ENCODE assay signal across 7 mouse cellular contexts in genomic region chr9:102636553-102636952, GRCm38 (mm10). TPM values are rescaled to one million over a fixed set of nuclear protein-coding genes. Genes with fewer than 3 reads are reported as not detected.
DNase-seq lines count a peak whose midpoint lies in the region; ATAC-seq and TF ChIP-seq lines count a peak whose summit lies in the region.

No protein-coding gene starts in this region.

- H3K4me1 ChIP-seq in CH12.LX (ENCODE audit: control insufficient read depth in 1 of 2, insufficient read depth in 2 of 2), result peaks cover 2 to 12% of the 10 kb centered on the region in 2 experiments; a peak in 2 of 4 replicates
- H3K4me1 ChIP-seq in forebrain, embryonic 13.5 days, result peaks cover 4% of the 10 kb centered on the region; the same call in 1 of the 2 replicates
- peaks cover 40% of the 10 kb centered on the region for H3K4me1 ChIP-seq in lung, embryonic 16.5 days (replicated peaks; ENCODE audit: control insufficient read depth, insufficient read depth, low read length)

- peak; percentile 92 for TF ChIP-seq RAD21 in CH12.LX (IDR thresholded peaks at IDR 0.05; ENCODE audit: low read depth, low read length)

- in situ Hi-C loops in CH12.LX (cut with MboI; ENCODE audit: low pct_ligation_motif_present, low pct_unique_long_range_greater_than_20kb, low sequenced_read_pairs), result loop anchor here (5.0 to 10.0 kb wide), 2 partner anchors 141 to 238 kb away; no protein-coding TSS in a partner anchor

- peaks cover 0 to 21% of the 10 kb centered on the region in 2 experiments for H3K36me3 ChIP-seq in CH12.LX (replicated peaks in 1 of 2; ENCODE audit: control insufficient read depth in 1 of 2, insufficient read depth in 1 of 2, low read length in 1 of 2)
- H3K36me3 ChIP-seq in forebrain, embryonic 13.5 days (ENCODE audit: poor library complexity, severe bottlenecking), result peaks cover 23% of the 10 kb centered on the region; the same call in 1 of the 2 replicates
- no peaks in the 10 kb centered on the region for H3K36me3 ChIP-seq in lung, embryonic 16.5 days (ENCODE audit: control insufficient read depth, insufficient read depth, low read length)

- peak; percentile 58 to 94; a peak in 3 of 4 replicates for TF ChIP-seq CTCF in CH12.LX (conservative IDR thresholded peaks at IDR 0.05 in 1 of 2, IDR thresholded peaks at IDR 0.05 in 1 of 2; ENCODE audit: low read depth in 2 of 2, low read length in 2 of 2)

- no peak overlapping the region for H3K27ac ChIP-seq in CH12.LX (ENCODE audit: insufficient read depth, low read depth)
- 0 out of 2 replicates have a peak overlapping the region, but pooled peaks have one; percentile 31 for H3K27ac ChIP-seq in forebrain, embryonic 13.5 days
- peak overlapping the region; percentile 20; the same call in 1 of the 2 replicates for H3K27ac ChIP-seq in lung, embryonic 16.5 days (ENCODE audit: low read length)

- TF ChIP-seq POLR2A in CH12.LX (IDR thresholded peaks at IDR 0.05; ENCODE audit: low read depth, low read length), result no peak

- no peak overlapping the region for H3K4me2 ChIP-seq in CH12.LX (ENCODE audit: insufficient read depth, low read depth, poor library complexity, severe bottlenecking)
- no peak overlapping the region for H3K4me2 ChIP-seq in forebrain, embryonic 13.5 days
- H3K4me2 ChIP-seq in lung, embryonic 16.5 days (ENCODE audit: low read depth, low read length), result no peak overlapping the region

- dilution Hi-C loops in CH12.LX (cut with MboI; ENCODE audit: extremely low pct_ligation_motif_present, extremely low pct_unique_long_range_greater_than_20kb, low sequenced_read_pairs), result no loop called here

- H3K9me3 ChIP-seq in CH12.LX (replicated peaks; ENCODE audit: low read length), result no peaks in the 10 kb centered on the region
- H3K9me3 ChIP-seq in forebrain, embryonic 13.5 days (replicated peaks), result no peaks in the 10 kb centered on the region
- no peaks in the 10 kb centered on the region for H3K9me3 ChIP-seq in lung, embryonic 16.5 days (ENCODE audit: control insufficient read depth, low read length)

- peak; percentile 68 for DNase-seq in A20 (ENCODE audit: low read depth, low spot score)
- DNase-seq in CH12.LX (ENCODE audit: extremely low read depth), result peak; percentile 58
- peak; percentile 37 for DNase-seq in c-Kit-positive CD71-positive TER-119-positive erythroid progenitor cells, embryonic 14.5 days (ENCODE audit: low spot score)
- peak; percentile 79 for DNase-seq in kidney, adult 9 months
- peak; percentile 52 for DNase-seq in retina, adult 2 months (ENCODE audit: low read depth, low spot score)

- no peak for TF ChIP-seq EP300 in CH12.LX (IDR thresholded peaks at IDR 0.05; ENCODE audit: low read length)

- H3K4me3 ChIP-seq in CH12.LX (replicated peaks in 1 of 3; ENCODE audit: low read depth in 2 of 3, low read length in 2 of 3, poor library complexity in 1 of 3), result no peak overlapping the region
- H3K4me3 ChIP-seq in forebrain, embryonic 13.5 days, result no peak overlapping the region
- H3K4me3 ChIP-seq in lung, embryonic 16.5 days (ENCODE audit: low read length), result no peak overlapping the region

- no peak overlapping the region for H3K9ac ChIP-seq in CH12.LX (ENCODE audit: insufficient read depth, low read depth)
- no peak overlapping the region for H3K9ac ChIP-seq in forebrain, embryonic 13.5 days
- H3K9ac ChIP-seq in lung, embryonic 16.5 days (ENCODE audit: low read length), result peak overlapping the region; percentile 32; the same call in 1 of the 2 replicates

- 3% methylated on average over 4 of the region's 4 CpGs for WGBS in forebrain, embryonic 13.5 days
- 3% methylated on average over 4 of the region's 4 CpGs for WGBS in lung, embryonic 16.5 days

- ATAC-seq in forebrain, embryonic 13.5 days, result peak; percentile 75
- ATAC-seq in lung, embryonic 16.5 days (ENCODE audit: low read depth), result no peak

- no peaks in the 10 kb centered on the region for H3K27me3 ChIP-seq in CH12.LX (replicated peaks)
- H3K27me3 ChIP-seq in forebrain, embryonic 13.5 days, result no peaks in the 10 kb centered on the region
- no peaks in the 10 kb centered on the region for H3K27me3 ChIP-seq in lung, embryonic 16.5 days (ENCODE audit: control insufficient read depth, insufficient read depth, low read depth, low read length)

- H3K79me2 ChIP-seq in CH12.LX (replicated peaks; ENCODE audit: control insufficient read depth, extremely low read depth, insufficient read depth, poor library complexity, severe bottlenecking), result no peaks in the 10 kb centered on the region

TF ChIP-seq in CH12.LX, 34 proteins besides CTCF, POLR2A, EP300 and RAD21:
- peak; percentile 83 for TF ChIP-seq ZNF384 (IDR thresholded peaks at IDR 0.05; ENCODE audit: low read depth, low read length)
- TF ChIP-seq ZKSCAN1 (IDR thresholded peaks at IDR 0.05; ENCODE audit: borderline replicate concordance, low read depth, low read length), result no peak
- TF ChIP-seq SMC3 (IDR thresholded peaks at IDR 0.05; ENCODE audit: low read depth, low read length), result peak; percentile 90
- TF ChIP-seq KAT2A (IDR thresholded peaks at IDR 0.05; ENCODE audit: insufficient replicate concordance, low read length), result no peak
- no peak for TF ChIP-seq TBP (conservative IDR thresholded peaks at IDR 0.05; ENCODE audit: low read depth, low read length)
- TF ChIP-seq RCOR1 (conservative IDR thresholded peaks at IDR 0.05; ENCODE audit: low read depth, low read length), result no peak
- TF ChIP-seq ZC3H11A (IDR thresholded peaks at IDR 0.05; ENCODE audit: low read depth, low read length), result peak; percentile 57
- TF ChIP-seq MYC (IDR thresholded peaks at IDR 0.05; ENCODE audit: low read depth, low read length), result no peak
- peak; percentile 36; the same call in 1 of the 2 replicates for TF ChIP-seq NELFE (IDR thresholded peaks at IDR 0.05; ENCODE audit: low read depth, low read length)

RNA-seq across cellular contexts. Expression of gene Cep63, which starts 10.2 kb away (rescaled TPM):
- 18.7 and 24.8 TPM in 2 replicates for total RNA-seq in CH12.LX (2012; rRNA removed)
- 27.3 and 34.9 TPM in 2 replicates for total RNA-seq in CH12.LX (2014; rRNA removed)
- 45.6 and 62.4 TPM in 2 replicates for polyA plus RNA-seq in CH12.LX (2012; ENCODE audit: insufficient read length, low read depth)
- polyA plus RNA-seq in forebrain, embryonic 13.5 days (2015; fragmentation: Nextera tagmentation; extraction: Ambion mirVana), result 55.4 and 57.9 TPM in 2 replicates
- polyA plus RNA-seq in lung, embryonic 16.5 days (2015; fragmentation: Nextera tagmentation; extraction: Ambion mirVana), result 55.4 and 58.8 TPM in 2 replicates

RNA-seq across cellular contexts. Expression of gene Anapc13, which starts 10.5 kb away (rescaled TPM):
- total RNA-seq in CH12.LX (2012; rRNA removed) (62.6 and 64.5 TPM in 2 replicates), CH12.LX (2014; rRNA removed) (20.8 and 27.2 TPM in 2 replicates)
- 87.4 and 102 TPM in 2 replicates for polyA plus RNA-seq in CH12.LX (2012; ENCODE audit: insufficient read length, low read depth)
- polyA plus RNA-seq in forebrain, embryonic 13.5 days (2015; fragmentation: Nextera tagmentation; extraction: Ambion mirVana), result 191 and 222 TPM in 2 replicates
- polyA plus RNA-seq in lung, embryonic 16.5 days (2015; fragmentation: Nextera tagmentation; extraction: Ambion mirVana), result 196 and 198 TPM in 2 replicates
